Mouse (Mus musculus) gastrocnemius, adult 2 months (tissue): ENCODE data around the gene Gm17662. TPM values are rescaled to one million over a fixed set of nuclear protein-coding genes. Genes with fewer than 3 reads are reported as not detected.

Experiments
- DNase-seq: peaks from one replicate; pipeline ENCODE4 v3.0.0; 2022
- H3K27ac ChIP-seq: fragments of 200-600 bp; 2 replicates; pipeline ENCODE4 v1.8.1; 2022; ENCODE audit warnings: mild to moderate bottlenecking
- H3K4me3 ChIP-seq: fragments of 200-600 bp; 2 replicates; pipeline ENCODE4 v1.8.1; 2022; ENCODE audit warnings: mild to moderate bottlenecking, moderate library complexity
- CTCF ChIP-seq: fragments of 200-600 bp; IDR thresholded peaks from 2 replicates; pipeline ENCODE4 v1.8.1; 2022; ENCODE audit warnings: antibody characterized with exemption, mild to moderate bottlenecking, moderate library complexity
- intact Hi-C: fragments of 180-260 bp; cut with DNase I; formaldehyde crosslinking; loops from one replicate; pipeline ENCODE4 v1.15.1; 2025
- total RNA-seq, 2 experiments: library from RNA; stranded (reverse); gene quantifications; 2 replicates each; pipeline ENCODE4 v1.2.3; 2021

Gm17662 gene
- total RNA-seq, 2 experiments from 2014 or later, result not detected

DNA sequence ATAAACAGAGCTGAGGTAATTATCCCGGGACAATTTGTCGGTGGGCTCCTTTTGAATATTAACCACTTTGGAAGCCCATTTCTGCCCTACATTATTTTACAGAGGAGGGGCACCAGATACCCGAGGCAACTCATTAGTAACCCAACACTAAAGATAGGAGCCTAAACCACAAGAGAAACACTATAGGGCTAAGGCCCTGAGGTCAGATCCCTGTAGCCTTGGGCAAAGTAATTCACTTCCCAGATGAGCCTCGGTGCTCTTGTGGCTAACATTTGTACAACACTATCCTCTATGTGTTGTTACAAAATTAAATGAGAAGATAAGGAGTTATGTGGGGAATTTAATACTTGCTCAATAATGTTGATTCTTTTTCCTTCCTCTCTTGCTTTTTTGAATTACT is 13.6 kb upstream of the Gm17662 start:
- no peak overlapping the region for H3K4me3 ChIP-seq
- intact Hi-C loops, result no loop called here
- H3K27ac ChIP-seq, result no peak overlapping the region
- TF ChIP-seq CTCF, result no peak
- no peak for DNase-seq

DNA sequence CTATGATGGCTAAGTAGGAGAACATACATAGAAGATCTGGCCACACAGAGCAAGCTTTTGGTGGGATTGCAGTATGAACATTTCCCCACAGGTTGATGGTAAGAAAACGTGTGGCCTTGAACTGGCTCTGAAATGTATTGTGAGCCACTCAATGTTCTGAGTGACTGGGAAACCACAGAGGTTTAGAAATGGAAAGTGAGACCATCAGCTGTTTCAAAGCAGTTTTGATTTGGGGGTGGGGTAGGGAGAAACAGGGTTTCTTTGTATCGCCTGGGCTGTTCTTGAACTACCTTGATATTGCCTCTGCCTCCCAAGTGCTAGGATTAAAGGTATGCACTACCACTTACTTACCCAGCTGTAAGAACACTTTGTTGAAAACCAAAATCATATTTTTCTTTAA is 1.9 kb upstream of the Gm17662 start:
- no peak overlapping the region for H3K4me3 ChIP-seq
- intact Hi-C loops, result no loop called here
- H3K27ac ChIP-seq, result no peak overlapping the region
- no peak for TF ChIP-seq CTCF
- no peak for DNase-seq

DNA sequence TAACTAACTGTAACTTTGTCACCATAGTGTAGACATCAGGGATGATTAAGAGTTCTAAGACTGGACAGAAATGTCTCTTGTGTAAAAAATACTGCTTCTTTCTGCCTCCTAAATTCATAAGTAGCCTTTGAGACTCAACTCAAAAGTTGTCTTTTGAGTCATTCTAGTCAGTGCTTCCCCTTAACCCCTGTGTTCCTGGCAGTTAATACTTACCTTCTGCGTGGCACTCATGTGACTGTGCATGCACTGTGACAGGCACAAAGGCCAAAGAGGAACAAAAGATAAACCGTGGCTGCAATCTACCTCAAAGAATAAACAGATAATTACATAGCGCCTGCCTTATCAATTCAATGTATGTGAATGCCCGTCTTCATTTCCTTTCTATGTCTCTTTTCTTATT is 694 bp downstream of the Gm17662 start:
- no peak overlapping the region for H3K4me3 ChIP-seq
- H3K27ac ChIP-seq, result no peak overlapping the region
- intact Hi-C loops, result no loop called here
- no peak for TF ChIP-seq CTCF
- no peak for DNase-seq

DNA sequence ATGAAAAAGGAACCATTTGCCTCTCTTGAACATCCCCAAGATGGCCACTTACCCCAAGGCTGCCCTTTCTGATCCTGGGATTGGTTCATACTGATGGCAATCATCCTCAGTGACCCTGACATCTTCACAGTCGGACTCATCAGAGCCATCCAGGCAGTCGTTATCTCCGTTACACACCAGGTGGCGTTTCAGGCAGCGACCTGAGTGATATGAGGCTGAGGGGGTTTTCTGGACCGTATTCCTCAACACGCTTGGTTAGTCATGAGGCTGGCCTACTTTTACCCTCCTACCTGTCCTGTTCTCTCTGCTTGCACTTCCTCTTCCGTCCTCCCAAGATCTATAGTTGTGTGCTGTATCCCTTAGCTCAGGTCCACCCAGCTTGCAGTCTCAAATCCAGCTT is 4.1 kb downstream of the Gm17662 start:
- Histone ChIP-seq H3K27ac (no peak overlapping the region), H3K4me3 (no peak overlapping the region)
- no peak for TF ChIP-seq CTCF
- no peak for DNase-seq
- intact Hi-C loops, result no loop called here

DNA sequence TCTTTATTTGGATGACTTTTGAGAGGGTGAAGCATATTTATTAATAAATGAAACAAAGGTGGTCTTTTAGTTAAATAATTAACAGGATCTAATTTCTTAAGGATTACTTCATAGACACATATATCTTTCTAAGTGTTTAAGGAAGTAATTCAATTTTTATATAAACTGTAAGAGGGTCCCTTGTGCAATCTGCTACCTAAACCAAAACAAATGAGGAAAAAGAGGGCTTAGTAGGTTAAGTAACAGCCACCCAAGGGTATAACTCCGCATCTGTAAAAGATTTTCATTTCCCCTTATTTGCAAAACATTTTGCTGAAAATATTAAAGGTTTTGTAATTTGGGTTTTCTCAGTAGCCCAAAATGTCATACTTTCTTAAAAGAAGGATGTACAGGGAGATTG is 7.3 kb downstream of the Gm17662 start:
- Histone ChIP-seq H3K27ac (no peak overlapping the region), H3K4me3 (no peak overlapping the region)
- no peak for TF ChIP-seq CTCF
- no peak for DNase-seq
- intact Hi-C loops, result no loop called here

DNA sequence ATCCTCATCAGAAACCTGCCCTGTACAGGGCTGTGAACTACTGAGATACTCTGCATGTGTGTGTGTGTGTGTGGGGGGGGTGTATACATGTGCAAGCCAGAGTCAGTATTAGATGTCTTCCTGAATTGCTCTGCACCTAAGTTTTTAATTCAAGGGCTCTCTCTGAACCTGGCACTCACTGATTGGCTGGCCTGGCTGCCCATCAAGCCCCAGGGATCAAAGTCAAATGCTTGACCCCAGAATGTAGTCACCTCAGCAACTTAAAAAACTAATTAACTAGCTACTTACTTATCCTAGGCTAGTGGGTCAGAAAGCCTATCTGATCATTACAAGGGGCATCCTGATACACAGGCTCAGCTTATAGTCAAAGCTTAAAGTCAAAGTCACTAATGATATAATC is 12.5 kb downstream of the Gm17662 start:
- TF ChIP-seq CTCF, result no peak
- intact Hi-C loops, result no loop called here

DNA sequence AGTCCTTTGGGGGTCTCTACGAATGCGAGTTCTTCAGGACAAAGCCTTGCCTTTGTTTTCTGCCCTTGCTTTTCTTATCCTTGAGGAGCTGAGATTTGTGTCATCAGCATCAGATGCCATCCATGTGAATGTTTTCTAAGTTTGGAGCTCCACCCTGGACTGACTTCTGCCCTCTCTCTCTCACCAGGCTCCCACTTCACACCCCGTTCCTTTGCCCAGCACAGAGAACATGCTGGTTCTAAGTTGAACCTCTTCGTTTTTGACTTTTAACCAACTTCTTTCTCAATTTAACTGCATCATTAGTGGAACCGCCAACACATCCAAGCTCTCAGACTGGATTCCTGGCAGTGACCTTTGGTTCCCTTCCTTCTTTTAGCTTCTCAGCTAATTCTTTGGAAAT is 13.1 kb downstream of the Gm17662 start:
- no peak overlapping the region for H3K27ac ChIP-seq
- intact Hi-C loops, result no loop called here
- DNase-seq, result no peak
- TF ChIP-seq CTCF, result no peak
- H3K4me3 ChIP-seq, result no peak overlapping the region

More for the DNA sequence above, 12.5 kb downstream of the Gm17662 start:
- no peak for DNase-seq
- no peak overlapping the region for H3K27ac ChIP-seq
- no peak overlapping the region for H3K4me3 ChIP-seq

DNA sequence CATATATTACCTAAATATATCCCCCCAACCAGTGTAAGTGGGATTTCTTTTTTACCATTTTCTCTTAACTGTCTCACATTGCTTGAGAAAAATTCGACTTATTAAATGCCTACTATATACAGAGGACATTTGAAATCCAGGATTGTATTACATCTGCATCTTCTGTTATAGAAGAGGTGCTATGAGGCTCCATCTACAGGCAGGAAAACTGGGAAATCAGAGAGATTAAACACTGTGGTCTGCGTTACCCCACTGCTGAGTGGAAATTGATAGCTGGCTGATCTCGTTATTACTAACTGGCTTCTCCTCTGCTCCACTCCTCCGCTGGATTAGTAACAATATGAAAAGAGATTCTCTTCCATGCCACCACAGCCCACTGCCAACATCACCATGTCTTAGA is 18.7 kb downstream of the Gm17662 start:
- intact Hi-C loops, result no loop called here
- Histone ChIP-seq H3K4me3 (no peak overlapping the region), H3K27ac (no peak overlapping the region)
- no peak for TF ChIP-seq CTCF
- DNase-seq, result no peak

DNA sequence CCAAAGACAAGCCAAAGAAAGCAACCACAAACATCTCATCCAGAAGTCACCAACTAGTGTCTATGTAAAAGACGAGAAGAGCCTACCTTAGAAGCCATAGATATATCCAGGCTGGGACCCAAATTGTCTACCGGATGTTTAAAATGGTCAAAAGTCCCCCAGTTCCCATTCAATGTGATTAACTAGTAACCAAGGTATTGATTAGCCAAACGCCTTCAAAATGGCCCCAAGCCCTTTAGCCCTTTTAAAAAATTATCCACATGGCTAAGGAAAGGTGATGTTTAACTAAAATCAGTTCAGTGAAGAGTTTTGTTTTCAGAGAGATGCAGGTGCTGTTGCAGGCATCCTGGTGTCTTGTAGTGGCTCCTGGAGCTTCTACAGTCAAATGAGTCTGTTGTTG is 19.2 kb downstream of the Gm17662 start, which contains the start of gene C8a:
TSS of gene C8a (minus strand) at position 76 of the 400 bp plus-strand sequence.
- H3K27ac ChIP-seq, result no peak within 1 kb of the TSS
- no peak for TF ChIP-seq CTCF
- intact Hi-C loops, result no loop called here
- no peak for DNase-seq
- H3K4me3 ChIP-seq, result no peak within 1 kb of the TSS

DNA sequence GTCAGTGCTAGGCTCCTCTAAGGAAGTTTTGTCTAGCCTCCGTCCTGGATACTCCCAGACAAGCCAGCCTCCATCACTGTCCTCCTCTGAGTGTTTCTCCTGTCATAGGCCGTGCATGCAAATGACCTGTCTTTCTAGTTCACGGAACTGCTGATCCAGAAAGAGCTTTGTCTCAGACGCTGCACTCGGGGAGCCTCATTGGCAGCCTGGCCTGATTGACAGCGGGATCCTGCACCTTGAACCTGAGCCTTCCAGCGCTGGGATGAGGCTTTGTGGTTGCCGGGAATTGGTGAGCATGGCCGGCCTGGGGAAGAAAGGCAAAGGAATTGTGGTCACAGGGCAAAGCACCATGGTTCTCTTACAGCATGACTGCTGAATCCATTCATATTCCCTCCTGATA is 30.4 kb downstream of the Gm17662 start:
- no peak overlapping the region for H3K4me3 ChIP-seq
- no peak for TF ChIP-seq CTCF
- intact Hi-C loops, result no loop called here
- DNase-seq, result no peak
- H3K27ac ChIP-seq, result no peak overlapping the region

DNA sequence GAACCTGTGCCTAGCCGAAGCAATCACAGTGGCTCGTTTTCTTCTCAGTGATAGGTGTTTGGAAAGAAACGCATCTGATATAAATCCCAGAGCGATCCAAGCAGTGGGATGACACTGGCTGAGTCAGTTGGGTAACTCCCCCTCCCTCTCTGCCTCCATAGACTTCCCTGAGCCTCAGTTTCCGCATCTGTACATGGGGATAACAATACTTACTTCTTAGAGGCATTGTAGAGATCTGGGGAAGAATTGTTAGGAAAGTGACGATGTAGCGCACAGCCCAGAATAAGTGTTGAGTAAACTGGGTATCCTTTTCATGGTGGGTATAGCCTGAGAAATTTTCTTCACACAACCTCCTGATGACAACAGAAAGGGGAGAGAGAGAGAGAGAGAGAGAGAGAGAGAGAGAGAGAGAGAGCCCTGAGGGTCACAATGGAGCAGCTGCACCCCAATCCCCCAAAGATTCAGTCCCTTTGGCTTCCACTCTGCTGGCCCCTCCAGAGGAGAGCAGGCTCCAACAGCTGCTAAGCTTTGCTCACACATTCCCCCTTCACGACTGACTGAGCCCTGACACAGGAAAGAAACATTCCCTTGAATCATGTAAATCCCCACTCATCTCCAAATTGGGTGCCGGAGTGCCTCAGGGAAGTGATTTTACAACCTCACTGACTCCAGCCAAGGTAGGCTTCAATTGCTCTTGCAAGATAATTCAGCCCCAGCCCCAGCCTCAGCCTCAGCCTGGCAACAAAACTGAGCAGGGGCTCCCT is 31.6 kb downstream of the Gm17662 start:
- TF ChIP-seq CTCF, result no peak
- no peak overlapping the region for H3K27ac ChIP-seq
- intact Hi-C loops, result no loop called here
- no peak for DNase-seq
- H3K4me3 ChIP-seq, result no peak overlapping the region

DNA sequence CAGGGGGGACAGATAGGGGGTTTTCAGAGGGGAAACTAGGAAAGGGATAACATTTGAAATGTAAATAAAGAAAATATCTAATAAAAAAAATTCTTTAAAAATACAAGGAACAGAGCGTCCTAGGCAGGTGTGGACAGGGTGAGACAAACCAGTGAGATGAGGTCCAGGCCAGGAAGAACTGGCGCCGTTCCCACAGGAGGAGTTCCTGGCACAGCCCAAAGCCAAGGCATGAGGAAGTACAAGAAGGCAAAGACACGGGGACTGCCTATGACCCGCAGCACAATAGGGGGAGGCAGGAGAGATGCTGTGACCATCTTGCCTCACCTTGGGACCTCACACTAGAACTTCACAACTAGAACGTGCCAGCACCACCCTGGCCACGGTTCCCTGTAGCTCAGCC is 34.6 kb downstream of the Gm17662 start:
- no peak overlapping the region for H3K4me3 ChIP-seq
- no peak for TF ChIP-seq CTCF
- H3K27ac ChIP-seq, result no peak overlapping the region
- intact Hi-C loops, result loop anchor here (5.0 to 10.0 kb wide), 3 partner anchors 224 to 1187 kb away; no protein-coding TSS in a partner anchor
- DNase-seq, result no peak

DNA sequence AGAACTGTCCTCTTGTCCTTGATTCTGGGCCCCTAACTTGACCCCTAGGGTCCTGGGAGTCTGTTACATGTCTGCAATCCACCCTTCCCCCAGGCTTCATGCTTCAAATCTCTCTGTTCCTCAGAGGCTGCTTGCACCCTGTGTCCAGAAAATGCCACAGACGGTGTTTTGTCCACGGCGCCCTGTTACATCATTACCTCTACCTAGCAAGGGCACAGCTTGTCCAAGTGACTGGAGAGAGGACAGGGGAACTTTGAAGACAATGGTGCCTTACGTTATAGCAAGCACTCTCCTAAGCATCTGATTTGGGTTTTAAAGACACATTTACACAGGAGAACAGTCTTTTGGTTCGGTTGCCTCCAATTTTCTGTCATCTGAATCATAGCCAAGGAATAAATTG is 36.5 kb downstream of the Gm17662 start:
- TF ChIP-seq CTCF, result no peak
- intact Hi-C loops, result loop anchor here (5.0 to 10.0 kb wide), 3 partner anchors 226 to 1189 kb away; no protein-coding TSS in a partner anchor
- Histone ChIP-seq H3K27ac (no peak overlapping the region), H3K4me3 (no peak overlapping the region)
- DNase-seq, result no peak
